22 mouse cellular contexts compared by ENCODE assay signal in the genomic region with DNA sequence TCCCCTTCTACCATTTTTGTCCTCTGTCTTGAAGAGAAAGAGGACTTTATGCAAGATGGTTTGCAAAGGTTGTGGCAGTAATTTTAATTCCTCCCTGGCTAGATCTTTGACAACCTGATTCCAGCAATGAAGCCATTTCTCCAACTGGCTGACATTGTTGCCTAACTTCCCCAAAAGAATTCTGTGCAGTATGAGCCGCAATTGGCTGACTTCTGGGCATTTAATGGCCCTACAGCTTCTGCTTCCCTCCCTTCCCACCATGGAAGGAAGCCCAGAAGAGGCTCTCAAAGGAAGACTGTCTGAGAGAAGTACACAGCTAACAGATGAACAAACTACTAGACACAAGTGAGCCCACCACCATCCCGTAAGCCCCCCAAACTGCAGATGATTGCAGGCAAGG. TPM values are rescaled to one million over a fixed set of nuclear protein-coding genes. Genes with fewer than 3 reads are reported as not detected.
"Had no signal": no experiment of that assay in that cellular context is flagged by ENCODE, and none has a peak within 500 bp of the region (broad histone marks: within the 10 kb centered on the region; RNA-seq: fewer than 3 reads in every experiment).

No protein-coding gene starts in this region.

- H3K27me3 ChIP-seq: neural tube, embryonic 13.5 days; neural tube, embryonic 15.5 days; stomach, embryonic 15.5 days had no signal

- H3K4me1 ChIP-seq: neural tube, embryonic 15.5 days; stomach, embryonic 15.5 days had no signal

- H3K27ac ChIP-seq: neural tube, embryonic 13.5 days; neural tube, embryonic 15.5 days; stomach, embryonic 15.5 days; stomach, postnatal 0 days had no signal

- H3K4me3 ChIP-seq: neural tube, embryonic 13.5 days; neural tube, embryonic 15.5 days; stomach, embryonic 15.5 days had no signal

- DNase-seq: retina, postnatal 1 day; right cerebral cortex, adult 18-20 months; right cerebral cortex, postnatal 14 days; right cerebral cortex, postnatal 25 days; right cerebral cortex, postnatal 4 days; spleen, adult 18-20 months; thymus, adult 18-20 months; thymus, adult 2 months; thymus, postnatal 14 days; thymus, postnatal 25 days; thymus, postnatal 36 days; thymus, postnatal 4 days had no signal

- H3K9me3 ChIP-seq: neural tube, embryonic 13.5 days; neural tube, embryonic 15.5 days; stomach, embryonic 15.5 days had no signal

- H3K36me3 ChIP-seq: neural tube, embryonic 13.5 days; neural tube, embryonic 15.5 days; stomach, embryonic 15.5 days had no signal

RNA-seq across cellular contexts. Expression of a gene that starts 23.3 kb away (rescaled TPM):
- polyA plus RNA-seq: small intestine, adult 2 months had no signal

RNA-seq across cellular contexts. Expression of a gene that starts 56.8 kb away (rescaled TPM):
- polyA plus RNA-seq: neural tube, embryonic 13.5 days; neural tube, embryonic 14.5 days; neural tube, embryonic 15.5 days; small intestine, adult 2 months; spleen, adult 2 months; stomach, embryonic 14.5 days; stomach, embryonic 15.5 days; stomach, embryonic 16.5 days; stomach, postnatal 0 days; urinary bladder, adult 2 months had no signal
